Mouse (Mus musculus) stomach, postnatal 0 days (tissue): ENCODE measurements around the gene Anxa8. TPM values are rescaled to one million over a fixed set of nuclear protein-coding genes. Genes with fewer than 3 reads are reported as not detected.

ENCODE experiments used
- ATAC-seq: fragments of 200-750 bp; cut with Nextera tagmentation; 2 replicates; pipeline ENCODE4 v1.8.0; 2017; ENCODE audit not compliant: low FRiP score, low TSS enrichment
- DNase-seq: peaks from one replicate; pipeline ENCODE4 v3.0.0-alpha.2; 2016; ENCODE audit warnings: low spot score
- H3K27ac ChIP-seq: fragments of 300-500 bp; sonication (generic); replicated peaks from 2 replicates; pipeline ENCODE4 v1.5.1; 2014; ENCODE audit warnings: mild to moderate bottlenecking, control low read depth
- H3K27me3 ChIP-seq: fragments of 300-500 bp; sonication (generic); 2 replicates; pipeline ENCODE4 v1.6.1; 2014; ENCODE audit warnings: low read length; ENCODE audit not compliant: control insufficient read depth, insufficient read depth
- H3K36me3 ChIP-seq: fragments of 300-500 bp; sonication (generic); 2 replicates; pipeline ENCODE4 v1.6.1; 2014; ENCODE audit warnings: low read length, mixed read lengths; ENCODE audit not compliant: control insufficient read depth, insufficient read depth
- H3K4me1 ChIP-seq: fragments of 300-500 bp; sonication (generic); replicated peaks from 2 replicates; pipeline ENCODE4 v1.6.1; 2014; ENCODE audit warnings: antibody characterized with exemption; ENCODE audit not compliant: control insufficient read depth, insufficient read depth
- H3K4me2 ChIP-seq: fragments of 300-500 bp; sonication (generic); replicated peaks from 2 replicates; pipeline ENCODE4 v1.6.1; 2014; ENCODE audit warnings: low read depth, mild to moderate bottlenecking, control low read depth, moderate library complexity
- H3K4me3 ChIP-seq: fragments of 300-500 bp; sonication (generic); 2 replicates; pipeline ENCODE4 v1.5.1; 2014; ENCODE audit warnings: low read depth, low read length, control low read depth
- H3K9ac ChIP-seq: fragments of 300-500 bp; sonication (generic); 2 replicates; pipeline ENCODE4 v1.6.1; 2014; ENCODE audit warnings: mild to moderate bottlenecking, low read length, control low read depth, mixed read lengths
- H3K9me3 ChIP-seq: fragments of 300-500 bp; sonication (generic); 2 replicates; pipeline ENCODE4 v1.6.1; 2016; ENCODE audit warnings: low read length; ENCODE audit not compliant: control insufficient read depth
- CTCF ChIP-seq: IDR thresholded peaks from 2 replicates; pipeline ENCODE4 v1.5.1; 2016; ENCODE audit warnings: antibody characterized with exemption, low read depth, mild to moderate bottlenecking, moderate library complexity
- EP300 ChIP-seq: optimal IDR thresholded peaks from 2 replicates; pipeline ENCODE3; 2016; ENCODE audit warnings: antibody characterized with exemption
- WGBS: fragments of 180-500 bp; shearing (Covaris S2); extraction: QIAGEN DNeasy Blood & Tissue Kit; methylation state at CpG from one replicate; pipeline ENCODE4 v1.1.7; 2014; 5-methylcytosine and 5-hydroxymethylcytosine counted together
- polyA plus RNA-seq: library from polyadenylated mRNA; unstranded; fragments of >200 nt; fragmentation: Nextera tagmentation; extraction: Ambion mirVana; gene quantifications from 2 replicates; pipeline ENCODE4 v1.2.1, GENCODE M21; 2015

Gene Anxa8
- polyA plus RNA-seq, 1 experiment from 2014 or later: 65.7 TPM

DNA sequence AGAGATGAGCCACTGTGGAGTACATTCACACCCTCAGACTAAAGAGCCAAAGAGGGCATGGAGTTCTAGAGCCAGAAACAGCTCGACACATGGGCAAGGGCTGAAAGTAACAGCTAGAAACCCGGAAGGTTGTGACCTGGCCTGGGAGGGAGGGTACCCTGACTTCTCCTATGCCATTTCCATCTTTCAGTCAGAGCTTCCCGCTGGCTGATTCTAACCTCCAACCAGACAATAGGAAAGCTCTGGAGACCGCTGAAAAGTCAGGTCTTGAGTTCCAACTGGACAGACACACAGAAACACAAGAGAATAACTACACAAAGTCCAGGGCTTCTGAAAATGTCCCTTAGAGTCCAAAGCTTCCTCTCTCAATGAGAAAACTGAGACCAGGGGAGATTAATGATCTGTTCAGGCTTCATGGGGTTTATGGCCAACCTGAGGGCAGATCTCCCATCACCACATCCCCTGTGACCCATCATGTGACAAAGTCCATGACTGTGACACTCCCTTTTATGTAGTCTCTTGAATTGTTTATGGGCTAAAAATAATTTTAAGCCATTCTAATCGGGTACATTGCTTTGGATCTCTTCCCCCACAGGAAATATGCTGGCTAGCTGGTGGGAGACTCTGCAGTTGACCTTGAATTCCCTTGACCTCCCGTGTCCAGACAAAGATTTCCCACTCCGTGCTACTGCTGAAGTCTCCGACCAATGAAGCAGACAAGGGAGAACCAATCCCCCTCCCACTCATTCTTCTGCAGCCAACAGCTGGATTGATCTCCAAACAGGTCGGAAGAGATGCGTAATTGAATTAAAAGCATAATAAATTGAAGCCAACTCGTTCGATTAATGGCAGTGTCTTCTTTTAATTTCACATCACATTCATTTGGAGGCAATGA lies 34.5 kb downstream of the Anxa8 start:
- no peaks in the 10 kb centered on the region for H3K4me1 ChIP-seq
- no peak overlapping the region for H3K27ac ChIP-seq
- DNase-seq: no peak
- no peaks in the 10 kb centered on the region for H3K27me3 ChIP-seq
- no peak for ATAC-seq
- 78% methylated on average over 12 of the region's 12 CpGs for WGBS
- TF ChIP-seq CTCF (no peak), EP300 (no peak)
- no peak overlapping the region for H3K9ac ChIP-seq
- H3K9me3 ChIP-seq: no peaks in the 10 kb centered on the region
- H3K4me3 ChIP-seq: no peak overlapping the region
- no peaks in the 10 kb centered on the region for H3K36me3 ChIP-seq
- H3K4me2 ChIP-seq: no peak overlapping the region

DNA sequence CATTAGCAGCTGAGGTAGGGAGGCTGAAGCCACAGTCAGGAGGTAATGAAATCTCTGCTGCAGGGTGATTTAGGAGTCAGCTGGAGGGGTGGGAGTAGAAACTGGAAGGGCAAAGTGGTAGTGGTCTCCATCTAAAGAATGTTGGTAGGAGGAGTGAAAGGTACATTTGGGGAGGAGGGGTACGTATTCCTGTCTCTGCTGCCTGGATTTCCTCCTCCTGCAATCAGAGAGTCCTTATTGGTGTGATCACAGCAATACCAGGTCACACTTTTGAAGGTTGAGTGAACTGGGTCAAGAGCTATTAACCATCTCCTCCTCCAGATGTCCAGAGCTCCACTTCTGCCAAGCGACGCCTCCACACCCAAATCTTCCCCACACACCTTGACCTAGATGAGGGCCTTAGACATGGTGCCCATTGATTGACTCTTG lies 35.2 kb downstream of the Anxa8 start:
- Histone ChIP-seq H3K4me2 (no peak overlapping the region), H3K36me3 (no peaks in the 10 kb centered on the region), H3K27ac (no peak overlapping the region), H3K9ac (no peak overlapping the region), H3K9me3 (no peaks in the 10 kb centered on the region), H3K27me3 (no peaks in the 10 kb centered on the region), H3K4me1 (no peaks in the 10 kb centered on the region), H3K4me3 (no peak overlapping the region)
- no peak for DNase-seq
- 95% methylated on average over 3 of the region's 3 CpGs for WGBS
- no peak for ATAC-seq
- TF ChIP-seq CTCF (no peak), EP300 (no peak)

DNA sequence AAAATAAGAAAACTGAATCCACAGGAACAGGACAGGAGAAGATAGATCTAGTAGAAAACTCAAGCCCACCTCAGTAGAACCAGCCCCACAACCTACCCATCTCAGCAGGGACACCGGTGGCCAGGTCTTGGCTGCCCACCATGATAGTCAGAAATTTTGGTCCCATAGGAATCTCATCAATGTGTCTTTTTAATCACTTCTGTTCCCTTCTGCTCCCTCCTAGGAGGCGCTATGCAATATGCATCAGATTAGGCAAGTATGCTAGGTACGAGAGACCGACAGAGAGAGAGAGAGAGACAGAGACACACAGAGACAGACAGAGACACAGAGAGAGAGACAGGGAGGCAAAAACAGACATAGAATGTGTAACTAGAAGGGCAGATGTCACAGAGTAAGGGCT lies 35.9 kb downstream of the Anxa8 start:
- no peak for ATAC-seq
- H3K9me3 ChIP-seq: no peaks in the 10 kb centered on the region
- no peak overlapping the region for H3K4me2 ChIP-seq
- TF ChIP-seq EP300 (no peak), CTCF (no peak)
- H3K4me3 ChIP-seq: no peak overlapping the region
- no peak for DNase-seq
- H3K36me3 ChIP-seq: no peaks in the 10 kb centered on the region
- no peak overlapping the region for H3K9ac ChIP-seq
- H3K4me1 ChIP-seq: no peaks in the 10 kb centered on the region
- no peak overlapping the region for H3K27ac ChIP-seq
- 89% methylated on average over 4 of the region's 4 CpGs for WGBS
- no peaks in the 10 kb centered on the region for H3K27me3 ChIP-seq

DNA sequence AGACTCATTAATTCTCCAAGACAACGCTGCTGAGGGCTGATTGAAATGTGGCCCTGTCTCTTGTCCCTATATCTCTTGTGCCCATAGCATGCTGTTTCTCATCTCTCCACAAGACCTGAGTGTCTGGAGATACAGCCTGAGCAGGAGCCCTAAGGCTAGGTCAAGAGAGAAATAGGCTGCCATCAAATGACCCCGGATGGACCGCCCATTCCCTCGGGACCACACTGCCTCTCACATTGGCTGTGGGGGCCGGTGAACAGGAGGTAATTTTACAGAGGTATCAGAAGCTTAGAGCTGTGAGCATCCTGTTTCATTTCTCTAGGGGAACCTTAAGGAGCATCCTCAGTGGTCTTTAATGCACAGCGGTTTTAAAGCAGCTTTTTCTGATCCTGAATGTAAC lies 45.4 kb downstream of the Anxa8 start:
- H3K27ac ChIP-seq: no peak overlapping the region
- H3K4me3 ChIP-seq: no peak overlapping the region
- no peak overlapping the region for H3K4me2 ChIP-seq
- H3K4me1 ChIP-seq: no peaks in the 10 kb centered on the region
- no peak overlapping the region for H3K9ac ChIP-seq
- H3K27me3 ChIP-seq: 0 out of 2 replicates have a peak, but pooled peaks cover 6% of the 10 kb centered on the region
- no peaks in the 10 kb centered on the region for H3K36me3 ChIP-seq
- H3K9me3 ChIP-seq: no peaks in the 10 kb centered on the region
- ATAC-seq (no peak), DNase-seq (no peak)
- WGBS: 65% methylated on average over 6 of the region's 6 CpGs
- TF ChIP-seq EP300: no peak
- no peak for TF ChIP-seq CTCF

DNA sequence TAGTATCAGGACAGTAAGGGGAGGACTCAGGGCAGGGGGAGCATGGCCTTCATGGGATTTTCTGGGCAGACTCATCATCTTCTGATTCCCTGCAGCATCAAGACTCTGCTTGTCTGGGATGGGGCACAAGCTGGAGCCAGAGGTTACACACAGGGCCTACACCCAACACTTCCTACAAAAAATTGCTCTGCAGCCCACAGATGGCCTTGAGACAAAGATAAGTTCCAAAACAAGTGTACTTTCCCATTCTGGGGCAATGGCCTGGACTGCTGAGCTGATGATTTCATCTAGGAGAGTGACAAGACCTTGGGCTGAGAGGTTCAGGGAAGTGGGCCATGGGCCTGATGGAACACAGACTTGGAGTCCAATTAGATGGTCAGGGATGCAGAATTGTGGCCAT lies 49.6 kb downstream of the Anxa8 start:
- Histone ChIP-seq H3K9ac (no peak overlapping the region), H3K4me1 (no peaks in the 10 kb centered on the region), H3K36me3 (no peaks in the 10 kb centered on the region), H3K27me3 (0 out of 2 replicates have a peak, but pooled peaks cover 6% of the 10 kb centered on the region), H3K4me3 (no peak overlapping the region), H3K27ac (no peak overlapping the region), H3K4me2 (no peak overlapping the region), H3K9me3 (no peaks in the 10 kb centered on the region)
- DNase-seq: no peak
- no peak for ATAC-seq
- TF ChIP-seq EP300: no peak
- no peak for TF ChIP-seq CTCF
